Mouse (Mus musculus) left cerebral cortex, postnatal 14 days (tissue): ENCODE results near the gene Dchs2. TPM values are rescaled to one million over a fixed set of nuclear protein-coding genes. Genes with fewer than 3 reads are reported as not detected.

Experiments
- DNase-seq, 2 experiments: peaks; one replicate each; pipeline ENCODE4 v3.0.0; 2021 to 2022; ENCODE audit warnings: low spot score in 2 of 2, mixed read lengths in 1 of 2
- intact Hi-C: fragments of 180-260 bp; cut with DNase I; formaldehyde crosslinking; loops from one replicate; pipeline ENCODE4 v1.15.1; 2025
- total RNA-seq, 2 experiments: library from RNA; stranded (reverse); gene quantifications; 2 replicates each; pipeline ENCODE4 v1.2.3; 2021

The Dchs2 gene
- total RNA-seq, 2 experiments from 2014 or later, result 2.2 to 4.3 TPM

- intact Hi-C loops, result no loop called here
Observed at GRCm38 (mm10) chr3:83228383-83228782, 100.6 kb downstream of the Dchs2 start.

GRCm38 (mm10) chr3:83230326-83230725 is 102.6 kb downstream of the Dchs2 start:
- no peak for DNase-seq
- intact Hi-C loops, result no loop called here

More at GRCm38 (mm10) chr3:83228383-83228782, 100.6 kb downstream of the Dchs2 start:
- no peak for DNase-seq

- intact Hi-C loops, result no loop called here
- no peak for DNase-seq
Observed at GRCm38 (mm10) chr3:83234457-83234856, 106.7 kb downstream of the Dchs2 start.

- intact Hi-C loops, result no loop called here
- no peak for DNase-seq
Observed at GRCm38 (mm10) chr3:83235061-83235460, 107.3 kb downstream of the Dchs2 start.

- intact Hi-C loops, result no loop called here
- no peak for DNase-seq
Observed at GRCm38 (mm10) chr3:83246536-83246935, 118.8 kb downstream of the Dchs2 start.

- intact Hi-C loops, result no loop called here
Observed at GRCm38 (mm10) chr3:83250001-83250545, 122.3 kb downstream of the Dchs2 start.

GRCm38 (mm10) chr3:83251899-83252298 is 124.2 kb downstream of the Dchs2 start:
- no peak for DNase-seq
- intact Hi-C loops, result no loop called here

More at GRCm38 (mm10) chr3:83250001-83250545, 122.3 kb downstream of the Dchs2 start:
- no peak for DNase-seq

GRCm38 (mm10) chr3:83259421-83259820 is 131.7 kb downstream of the Dchs2 start:
- intact Hi-C loops, result no loop called here
- DNase-seq, result no peak

- intact Hi-C loops, result no loop called here
- no peak for DNase-seq
Observed at GRCm38 (mm10) chr3:83266009-83266408, 138.3 kb downstream of the Dchs2 start.

GRCm38 (mm10) chr3:83270228-83270627 is 142.5 kb downstream of the Dchs2 start:
- intact Hi-C loops, result no loop called here
- DNase-seq, result no peak

- intact Hi-C loops, result no loop called here
Observed at GRCm38 (mm10) chr3:83270982-83271381, 143.2 kb downstream of the Dchs2 start.

GRCm38 (mm10) chr3:83273555-83274244 is 146.0 kb downstream of the Dchs2 start:
- peak; percentile 82 to 86 for DNase-seq
- intact Hi-C loops, result loop anchor here (2.0 kb wide), 2 partner anchors 163 to 273 kb away; no protein-coding TSS in a partner anchor

More at GRCm38 (mm10) chr3:83270982-83271381, 143.2 kb downstream of the Dchs2 start:
- no peak for DNase-seq

- no peak for DNase-seq
- intact Hi-C loops, result no loop called here
Observed at GRCm38 (mm10) chr3:83275703-83276102, 148.0 kb downstream of the Dchs2 start.

- intact Hi-C loops, result loop anchor here (10.0 kb wide), 1 partner anchor 421 kb away; no protein-coding TSS in a partner anchor
- no peak for DNase-seq
Observed at GRCm38 (mm10) chr3:83283882-83284281, 156.1 kb downstream of the Dchs2 start.

- peak; percentile 63 to 73 for DNase-seq
- intact Hi-C loops, result loop anchor here (5.0 to 10.0 kb wide), 3 partner anchors 418 to 615 kb away; no protein-coding TSS in a partner anchor
Observed at GRCm38 (mm10) chr3:83286975-83287405, 159.2 kb downstream of the Dchs2 start.

GRCm38 (mm10) chr3:83288118-83288840 is 160.5 kb downstream of the Dchs2 start:
- intact Hi-C loops, result loop anchor here (5.0 to 10.0 kb wide), 3 partner anchors 417 to 614 kb away; no protein-coding TSS in a partner anchor
- no peak for DNase-seq

GRCm38 (mm10) chr3:83290482-83290881 is 162.7 kb downstream of the Dchs2 start:
- no peak for DNase-seq
- intact Hi-C loops, result no loop called here

GRCm38 (mm10) chr3:83290953-83291352 is 163.2 kb downstream of the Dchs2 start:
- DNase-seq, result no peak
- intact Hi-C loops, result no loop called here

GRCm38 (mm10) chr3:83299783-83300382 is 172.1 kb downstream of the Dchs2 start:
- intact Hi-C loops, result no loop called here
- DNase-seq, result no peak

GRCm38 (mm10) chr3:83303876-83304275 is 176.1 kb downstream of the Dchs2 start:
- intact Hi-C loops, result no loop called here
- DNase-seq, result no peak
